28 mouse cellular contexts compared by ENCODE assay signal in the genomic region with DNA sequence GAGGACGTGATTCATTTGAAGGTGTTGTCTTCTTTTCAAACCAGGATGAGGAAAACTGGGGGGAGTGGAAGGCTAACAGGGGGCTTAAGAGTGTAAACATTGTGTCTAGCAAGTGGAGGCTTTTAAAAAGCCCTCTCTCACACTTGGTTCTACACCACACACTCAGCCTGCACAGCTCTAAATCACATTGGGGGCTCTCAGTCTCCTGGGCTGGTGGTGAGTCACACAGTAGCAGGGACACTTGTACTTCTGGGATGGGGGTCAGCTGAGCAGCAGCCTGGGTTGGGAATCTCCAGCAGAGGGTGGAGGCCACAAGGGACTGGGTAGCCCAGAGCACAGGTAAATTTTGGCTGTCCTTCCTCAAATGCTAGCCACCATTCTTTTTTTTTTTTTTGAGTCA.
A peak's percentile ranks its signal among the peaks of the same experiment; 100 is the strongest.
DNase-seq lines count a peak whose midpoint lies in the region; ATAC-seq and TF ChIP-seq lines count a peak whose summit lies in the region.
"Had no signal": no experiment of that assay in that cellular context is flagged by ENCODE, and none has a peak within 500 bp of the region (broad histone marks: within the 10 kb centered on the region; RNA-seq: fewer than 3 reads in every experiment).

No protein-coding gene starts in this region.

- H3K36me3 ChIP-seq in hindbrain, embryonic 11.5 days (ENCODE audit: control insufficient read depth, insufficient read depth, low read length), result no peaks in the 10 kb centered on the region
- no peaks in the 10 kb centered on the region for H3K36me3 ChIP-seq in hindbrain, postnatal 0 days (ENCODE audit: insufficient read depth, low read length)
- H3K36me3 ChIP-seq in E14TG2a.4 (ENCODE audit: insufficient read depth, low read length), result no peaks in the 10 kb centered on the region
- H3K36me3 ChIP-seq in ES-E14 (ENCODE audit: control insufficient read depth, insufficient read depth, low read length, poor library complexity, severe bottlenecking), result no peaks in the 10 kb centered on the region
- H3K36me3 ChIP-seq in midbrain, embryonic 13.5 days, result no peaks in the 10 kb centered on the region
- H3K36me3 ChIP-seq: heart, embryonic 13.5 days; limb, embryonic 15.5 days; lung, embryonic 15.5 days had no signal

- H3K27me3 ChIP-seq in hindbrain, embryonic 11.5 days (ENCODE audit: control insufficient read depth, insufficient read depth, low read length), result no peaks in the 10 kb centered on the region
- no peaks in the 10 kb centered on the region for H3K27me3 ChIP-seq in hindbrain, postnatal 0 days (ENCODE audit: insufficient read depth, low read length)
- H3K27me3 ChIP-seq in E14TG2a.4 (ENCODE audit: insufficient read depth, low read length), result no peaks in the 10 kb centered on the region
- H3K27me3 ChIP-seq in midbrain, embryonic 13.5 days, result no peaks in the 10 kb centered on the region
- H3K27me3 ChIP-seq: limb, embryonic 15.5 days; lung, embryonic 15.5 days had no signal

- ATAC-seq in hindbrain, embryonic 11.5 days (ENCODE audit: low FRiP score), result peak; percentile 31; the same call in 1 of the 2 replicates
- no peak for ATAC-seq in hindbrain, postnatal 0 days
- peak; percentile 78 for ATAC-seq in midbrain, embryonic 13.5 days

- no peaks in the 10 kb centered on the region for H3K9me3 ChIP-seq in hindbrain, embryonic 11.5 days (ENCODE audit: control insufficient read depth, low read length)
- H3K9me3 ChIP-seq in hindbrain, postnatal 0 days (ENCODE audit: low read length), result no peaks in the 10 kb centered on the region
- peaks cover 12% of the 10 kb centered on the region for H3K9me3 ChIP-seq in E14TG2a.4 (ENCODE audit: low read length)
- no peaks in the 10 kb centered on the region for H3K9me3 ChIP-seq in ES-E14 (ENCODE audit: control insufficient read depth, insufficient read depth, low read depth, low read length)
- H3K9me3 ChIP-seq in midbrain, embryonic 13.5 days, result no peaks in the 10 kb centered on the region; the same call in 1 of the 2 replicates
- H3K9me3 ChIP-seq: heart, embryonic 13.5 days; limb, embryonic 15.5 days; lung, embryonic 15.5 days; megakaryocyte, embryonic 14.5 days had no signal

- no peak for TF ChIP-seq CTCF in hindbrain, postnatal 0 days (IDR thresholded peaks at IDR 0.05; ENCODE audit: low read depth)
- TF ChIP-seq CTCF in E14TG2a.4 (conservative IDR thresholded peaks at IDR 0.05; ENCODE audit: low read length), result no peak
- TF ChIP-seq CTCF in layer of hippocampus, adult 2 months (conservative IDR thresholded peaks at IDR 0.05), result no peak

- no peak for DNase-seq in hindbrain, embryonic 11.5 days (ENCODE audit: low spot score)
- DNase-seq in hindbrain, postnatal 0 days (ENCODE audit: low spot score), result no peak
- no peak for DNase-seq in ES-E14 (ENCODE audit: low read depth, low spot score)
- DNase-seq in lung, adult 18-20 months, result no peak
- no peak for DNase-seq in layer of hippocampus, adult 2 months (ENCODE audit: low spot score in 2 of 2)
- DNase-seq: adrenal gland, postnatal 14 days; B cell, adult 2 months; cerebellum, adult 8-10 months; cerebellum, postnatal 36 days; embryo, embryonic 11 days; gastrocnemius, postnatal 14 days; heart, adult 18-20 months; heart, postnatal 14 days; kidney, adult 2 months; left cerebral cortex, postnatal 4 days; lung, postnatal 36 days; right cerebral cortex, postnatal 14 days; thymus, postnatal 14 days had no signal

- no peak overlapping the region for H3K9ac ChIP-seq in hindbrain, embryonic 11.5 days (ENCODE audit: low read depth, low read length)
- H3K9ac ChIP-seq in hindbrain, postnatal 0 days (replicated peaks; ENCODE audit: low read length), result no peak overlapping the region
- no peak overlapping the region for H3K9ac ChIP-seq in ES-E14 (ENCODE audit: insufficient read depth, low read depth, low read length, poor library complexity, severe bottlenecking)
- H3K9ac ChIP-seq in midbrain, embryonic 13.5 days (replicated peaks), result 0 out of 2 replicates have a peak overlapping the region, but pooled peaks have one; percentile 20
- H3K9ac ChIP-seq: heart, embryonic 13.5 days; hindbrain, embryonic 14.5 days; limb, embryonic 15.5 days; liver, embryonic 14.5 days; lung, embryonic 15.5 days had no signal

- 25% methylated on average over 1 of the region's 1 CpGs for WGBS in hindbrain, embryonic 11.5 days
- WGBS in hindbrain, postnatal 0 days, result 15% methylated on average over 1 of the region's 1 CpGs
- 2% methylated on average over 1 of the region's 1 CpGs for WGBS in midbrain, embryonic 13.5 days

- no peak overlapping the region for H3K4me2 ChIP-seq in hindbrain, embryonic 11.5 days (replicated peaks; ENCODE audit: low read depth, low read length)
- no peak overlapping the region for H3K4me2 ChIP-seq in hindbrain, postnatal 0 days (ENCODE audit: low read depth, low read length)
- peak overlapping the region; percentile 5; the same call in 1 of the 2 replicates for H3K4me2 ChIP-seq in midbrain, embryonic 13.5 days (replicated peaks)
- H3K4me2 ChIP-seq: heart, embryonic 13.5 days; hindbrain, embryonic 14.5 days; limb, embryonic 15.5 days; lung, embryonic 15.5 days had no signal

- no peak overlapping the region for H3K4me3 ChIP-seq in hindbrain, embryonic 11.5 days (ENCODE audit: low read depth, low read length)
- H3K4me3 ChIP-seq in hindbrain, postnatal 0 days (ENCODE audit: low read length), result no peak overlapping the region
- peak overlapping the region; percentile 46 for H3K4me3 ChIP-seq in E14TG2a.4 (replicated peaks; ENCODE audit: low read length)
- 0 out of 4 replicates have a peak overlapping the region, but pooled peaks of 1 of the 2 experiments have one; percentile 2 for H3K4me3 ChIP-seq in ES-E14 (ENCODE audit: insufficient read depth in 1 of 2, low read depth in 1 of 2, low read length in 2 of 2, poor library complexity in 1 of 2, severe bottlenecking in 1 of 2)
- no peak overlapping the region for H3K4me3 ChIP-seq in midbrain, embryonic 13.5 days (replicated peaks)
- H3K4me3 ChIP-seq in layer of hippocampus, adult 2 months, result no peak overlapping the region
- H3K4me3 ChIP-seq: heart, embryonic 13.5 days; limb, embryonic 15.5 days; lung, embryonic 15.5 days; megakaryocyte, embryonic 14.5 days; myocyte had no signal

- no peak overlapping the region for H3K27ac ChIP-seq in hindbrain, embryonic 11.5 days (ENCODE audit: low read depth, low read length)
- no peak overlapping the region for H3K27ac ChIP-seq in hindbrain, postnatal 0 days
- H3K27ac ChIP-seq in ES-E14 (ENCODE audit: insufficient read depth, low read depth, low read length, poor library complexity, severe bottlenecking), result peak overlapping the region; percentile 64
- peak overlapping the region; percentile 25; the same call in 1 of the 2 replicates for H3K27ac ChIP-seq in midbrain, embryonic 13.5 days
- no peak overlapping the region for H3K27ac ChIP-seq in layer of hippocampus, adult 2 months
- H3K27ac ChIP-seq: heart, embryonic 13.5 days; hindbrain, embryonic 14.5 days; kidney, postnatal 0 days; limb, embryonic 15.5 days; liver, embryonic 14.5 days; lung, embryonic 15.5 days had no signal

- in situ Hi-C loops in ES-E14 (cut with MboI; ENCODE audit: low sequenced_read_pairs in 2 of 2, unreplicated experiment in 2 of 2), result no loop called here

- H3K4me1 ChIP-seq in hindbrain, embryonic 11.5 days (replicated peaks; ENCODE audit: control insufficient read depth, insufficient read depth, low read length), result no peaks in the 10 kb centered on the region; the same call in 1 of the 2 replicates
- H3K4me1 ChIP-seq in hindbrain, postnatal 0 days (ENCODE audit: insufficient read depth, low read length), result no peaks in the 10 kb centered on the region
- peaks cover 49% of the 10 kb centered on the region for H3K4me1 ChIP-seq in E14TG2a.4 (replicated peaks; ENCODE audit: low read depth, low read length)
- peaks cover 4 to 9% of the 10 kb centered on the region in 2 experiments; a peak in 3 of 4 replicates for H3K4me1 ChIP-seq in ES-E14 (ENCODE audit: control insufficient read depth in 2 of 2, insufficient read depth in 2 of 2, low read length in 2 of 2, poor library complexity in 1 of 2)
- peaks cover 15% of the 10 kb centered on the region for H3K4me1 ChIP-seq in midbrain, embryonic 13.5 days (replicated peaks)
- H3K4me1 ChIP-seq: heart, embryonic 13.5 days; limb, embryonic 15.5 days; lung, embryonic 15.5 days; megakaryocyte, embryonic 14.5 days had no signal

TF ChIP-seq in ES-E14, 5 proteins besides CTCF, POLR2A, EP300 and RAD21:
- TF ChIP-seq ZC3H11A (IDR thresholded peaks at IDR 0.05; ENCODE audit: borderline replicate concordance, low read depth, low read length) (no peak), ZNF384 (IDR thresholded peaks at IDR 0.05; ENCODE audit: low read depth, low read length) (no peak), CHD2 (IDR thresholded peaks at IDR 0.05; ENCODE audit: low read depth, low read length) (no peak), HCFC1 (IDR thresholded peaks at IDR 0.05; ENCODE audit: borderline replicate concordance, insufficient read depth, low read length) (no peak), MAFK (IDR thresholded peaks at IDR 0.05; ENCODE audit: insufficient read depth, low read depth, low read length) (no peak)

Comparison
In these comparisons a context has a peak if more than half of its experiments do, and no peak if none do; other contexts are left out.
1. H3K27ac ChIP-seq: peak in ES-E14 (single experiment) and midbrain, embryonic 13.5 days (single experiment); none in hindbrain, embryonic 11.5 days (single experiment), hindbrain, postnatal 0 days (single experiment) and layer of hippocampus, adult 2 months (single experiment).